Mouse (Mus musculus): ENCODE results near the gene Pik3c2b. TPM values are rescaled to one million over a fixed set of nuclear protein-coding genes. Genes with fewer than 3 reads are reported as not detected.

Gene Pik3c2b
- polyA plus RNA-seq, 1 experiment from 2014 or later: 9.1 TPM

- Histone ChIP-seq H3K9me3 (ENCODE audit: control insufficient read depth, low read length) (no peaks in the 10 kb centered on the region), H3K27ac (ENCODE audit: low read depth, low read length) (no peak overlapping the region), H3K9ac (ENCODE audit: low read depth, low read length) (no peak overlapping the region), H3K36me3 (ENCODE audit: control insufficient read depth, insufficient read depth, low read length) (peaks cover 5% of the 10 kb centered on the region; the same call in 1 of the 2 replicates), H3K27me3 (ENCODE audit: control insufficient read depth, insufficient read depth, low read length) (no peaks in the 10 kb centered on the region), H3K4me3 (ENCODE audit: low read length) (no peak overlapping the region), H3K4me2 (replicated peaks; ENCODE audit: low read depth, low read length) (no peak overlapping the region), H3K4me1 (ENCODE audit: control insufficient read depth, insufficient read depth, low read length) (no peaks in the 10 kb centered on the region)
- peak; percentile 50; the same call in 1 of the 2 replicates for ATAC-seq (ENCODE audit: low FRiP score, low TSS enrichment)
- WGBS: 72% methylated on average over 6 of the region's 6 CpGs
These were observed 45.2 kb downstream of the Pik3c2b start for GRCm38 (mm10) chr1:133090641-133091040.

DNA sequence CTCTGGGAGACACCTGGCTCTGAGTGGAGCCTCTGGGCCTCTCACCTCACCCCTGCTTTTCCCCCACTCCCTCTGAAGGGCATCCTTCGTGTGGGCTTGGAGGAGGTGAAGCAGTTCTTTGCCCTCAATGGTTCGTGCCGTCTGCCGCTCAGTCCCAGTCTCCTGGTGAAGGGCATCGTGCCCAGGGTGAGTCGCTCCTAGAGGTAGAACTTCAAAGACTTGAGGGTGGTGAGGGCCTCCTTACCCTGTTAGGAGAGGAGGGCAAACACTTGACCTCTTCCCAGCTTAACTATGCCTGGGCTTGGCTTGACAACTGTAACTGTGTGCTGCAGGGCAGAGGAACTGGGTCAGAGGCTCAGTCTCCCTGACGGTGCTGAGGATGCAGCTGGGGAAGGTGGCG lies 46.0 kb downstream of the Pik3c2b start:
- H3K27me3 ChIP-seq (ENCODE audit: control insufficient read depth, insufficient read depth, low read length): no peaks in the 10 kb centered on the region
- no peak for ATAC-seq (ENCODE audit: low FRiP score, low TSS enrichment)
- H3K36me3 ChIP-seq (ENCODE audit: control insufficient read depth, insufficient read depth, low read length): peaks cover 5% of the 10 kb centered on the region; the same call in 1 of the 2 replicates
- H3K9me3 ChIP-seq (ENCODE audit: control insufficient read depth, low read length): no peaks in the 10 kb centered on the region
- WGBS: 77% methylated on average over 8 of the region's 8 CpGs
- H3K9ac ChIP-seq (ENCODE audit: low read depth, low read length): no peak overlapping the region
- H3K4me2 ChIP-seq (replicated peaks; ENCODE audit: low read depth, low read length): no peak overlapping the region
- no peak overlapping the region for H3K4me3 ChIP-seq (ENCODE audit: low read length)
- H3K27ac ChIP-seq (ENCODE audit: low read depth, low read length): no peak overlapping the region
- H3K4me1 ChIP-seq (ENCODE audit: control insufficient read depth, insufficient read depth, low read length): no peaks in the 10 kb centered on the region

- no peak for ATAC-seq (ENCODE audit: low FRiP score, low TSS enrichment)
- Histone ChIP-seq H3K4me1 (ENCODE audit: control insufficient read depth, insufficient read depth, low read length) (no peaks in the 10 kb centered on the region), H3K4me2 (replicated peaks; ENCODE audit: low read depth, low read length) (no peak overlapping the region), H3K9ac (ENCODE audit: low read depth, low read length) (no peak overlapping the region), H3K4me3 (ENCODE audit: low read length) (no peak overlapping the region), H3K27me3 (ENCODE audit: control insufficient read depth, insufficient read depth, low read length) (no peaks in the 10 kb centered on the region), H3K36me3 (ENCODE audit: control insufficient read depth, insufficient read depth, low read length) (peaks cover 7% of the 10 kb centered on the region; the same call in 1 of the 2 replicates), H3K9me3 (ENCODE audit: control insufficient read depth, low read length) (no peaks in the 10 kb centered on the region), H3K27ac (ENCODE audit: low read depth, low read length) (no peak overlapping the region)
- 86% methylated on average over 7 of the region's 7 CpGs for WGBS
These were observed 48.3 kb downstream of the Pik3c2b start for GRCm38 (mm10) chr1:133093719-133094118.

- no peaks in the 10 kb centered on the region for H3K27me3 ChIP-seq (ENCODE audit: control insufficient read depth, insufficient read depth, low read length)
- no peaks in the 10 kb centered on the region for H3K9me3 ChIP-seq (ENCODE audit: control insufficient read depth, low read length)
- no peak overlapping the region for H3K4me2 ChIP-seq (replicated peaks; ENCODE audit: low read depth, low read length)
- H3K9ac ChIP-seq (ENCODE audit: low read depth, low read length): no peak overlapping the region
- H3K4me1 ChIP-seq (ENCODE audit: control insufficient read depth, insufficient read depth, low read length): no peaks in the 10 kb centered on the region
- H3K27ac ChIP-seq (ENCODE audit: low read depth, low read length): no peak overlapping the region
- ATAC-seq (ENCODE audit: low FRiP score, low TSS enrichment): peak; percentile 75; the same call in 1 of the 2 replicates
- 42% methylated on average over 17 of the region's 17 CpGs for WGBS
- peaks cover 8% of the 10 kb centered on the region; the same call in 1 of the 2 replicates for H3K36me3 ChIP-seq (ENCODE audit: control insufficient read depth, insufficient read depth, low read length)
- H3K4me3 ChIP-seq (ENCODE audit: low read length): no peak overlapping the region
These were observed 55.7 kb downstream of the Pik3c2b start for GRCm38 (mm10) chr1:133100980-133101798.

DNA sequence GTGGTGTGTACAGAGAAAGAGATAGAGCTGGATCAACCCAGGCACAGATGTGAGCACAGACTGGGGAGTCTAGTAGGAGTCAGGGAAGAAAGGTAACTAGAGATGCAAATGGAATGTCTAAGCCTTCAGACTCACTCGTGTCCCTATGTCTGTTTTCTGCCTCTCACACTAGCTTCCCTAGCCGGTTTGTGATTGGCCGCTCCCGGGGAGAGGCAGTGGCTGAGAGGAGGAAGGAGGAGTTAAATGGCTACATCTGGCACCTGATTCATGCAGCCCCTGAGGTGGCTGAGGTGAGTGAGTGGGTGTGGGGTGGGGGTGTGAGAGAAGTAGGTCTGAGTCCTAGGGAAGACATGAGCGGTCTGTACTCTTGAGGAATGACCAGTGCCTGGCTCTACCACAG lies 56.6 kb downstream of the Pik3c2b start:
- Histone ChIP-seq H3K9me3 (ENCODE audit: control insufficient read depth, low read length) (no peaks in the 10 kb centered on the region), H3K9ac (ENCODE audit: low read depth, low read length) (no peak overlapping the region), H3K4me2 (replicated peaks; ENCODE audit: low read depth, low read length) (no peak overlapping the region), H3K36me3 (ENCODE audit: control insufficient read depth, insufficient read depth, low read length) (peaks cover 8% of the 10 kb centered on the region; the same call in 1 of the 2 replicates), H3K27me3 (ENCODE audit: control insufficient read depth, insufficient read depth, low read length) (no peaks in the 10 kb centered on the region), H3K4me3 (ENCODE audit: low read length) (no peak overlapping the region), H3K27ac (ENCODE audit: low read depth, low read length) (no peak overlapping the region), H3K4me1 (ENCODE audit: control insufficient read depth, insufficient read depth, low read length) (no peaks in the 10 kb centered on the region)
- 89% methylated on average over 5 of the region's 5 CpGs for WGBS
- no peak for ATAC-seq (ENCODE audit: low FRiP score, low TSS enrichment)

DNA sequence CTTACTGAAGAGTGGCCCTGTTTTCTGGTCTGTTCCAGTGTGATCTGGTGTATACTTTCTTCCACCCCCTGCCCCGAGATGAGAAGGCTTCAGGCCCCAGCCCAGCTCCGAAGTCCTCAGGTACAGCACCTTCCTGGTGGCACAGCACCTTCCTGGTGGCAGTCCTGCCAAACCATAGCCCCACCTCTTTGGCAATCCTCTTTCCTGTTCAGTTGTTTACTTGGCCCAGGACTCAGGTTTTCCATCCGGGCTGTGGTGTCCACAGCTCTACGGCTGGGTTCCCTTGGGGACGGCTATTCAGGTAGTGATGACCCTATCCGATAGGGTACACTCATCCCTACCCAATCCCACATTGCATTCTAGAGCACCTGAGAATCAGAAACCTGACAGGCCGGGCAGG lies 57.8 kb downstream of the Pik3c2b start:
- 93% methylated on average over 7 of the region's 7 CpGs for WGBS
- no peaks in the 10 kb centered on the region for H3K9me3 ChIP-seq (ENCODE audit: control insufficient read depth, low read length)
- ATAC-seq (ENCODE audit: low FRiP score, low TSS enrichment): no peak
- H3K27me3 ChIP-seq (ENCODE audit: control insufficient read depth, insufficient read depth, low read length): no peaks in the 10 kb centered on the region
- H3K4me1 ChIP-seq (ENCODE audit: control insufficient read depth, insufficient read depth, low read length): no peaks in the 10 kb centered on the region
- peaks cover 8% of the 10 kb centered on the region; the same call in 1 of the 2 replicates for H3K36me3 ChIP-seq (ENCODE audit: control insufficient read depth, insufficient read depth, low read length)
- no peak overlapping the region for H3K4me2 ChIP-seq (replicated peaks; ENCODE audit: low read depth, low read length)
- H3K27ac ChIP-seq (ENCODE audit: low read depth, low read length): no peak overlapping the region
- H3K4me3 ChIP-seq (ENCODE audit: low read length): no peak overlapping the region
- H3K9ac ChIP-seq (ENCODE audit: low read depth, low read length): no peak overlapping the region

DNA sequence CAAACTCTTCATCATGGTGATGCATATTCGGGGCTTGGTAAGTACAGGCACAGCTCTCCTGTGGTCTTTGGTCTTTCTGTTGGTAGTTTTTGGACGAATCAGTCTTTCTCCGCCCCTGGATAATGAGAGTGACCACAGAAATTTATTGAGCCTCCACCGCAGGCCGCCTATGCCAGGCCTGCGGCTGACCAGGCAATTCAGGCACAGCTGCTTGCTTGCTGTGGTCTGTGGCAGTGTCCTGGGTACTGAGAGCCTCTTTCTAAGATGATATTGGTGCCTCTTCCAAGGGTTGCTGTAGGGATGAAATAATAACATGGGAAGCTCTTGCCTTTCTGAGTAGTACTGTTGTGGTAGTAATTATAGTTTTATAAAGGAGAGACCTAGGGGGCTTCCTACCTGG lies 58.4 kb downstream of the Pik3c2b start:
- Histone ChIP-seq H3K36me3 (ENCODE audit: control insufficient read depth, insufficient read depth, low read length) (peaks cover 6% of the 10 kb centered on the region; the same call in 1 of the 2 replicates), H3K9me3 (ENCODE audit: control insufficient read depth, low read length) (no peaks in the 10 kb centered on the region), H3K9ac (ENCODE audit: low read depth, low read length) (no peak overlapping the region), H3K4me2 (replicated peaks; ENCODE audit: low read depth, low read length) (no peak overlapping the region), H3K4me3 (ENCODE audit: low read length) (no peak overlapping the region), H3K27me3 (ENCODE audit: control insufficient read depth, insufficient read depth, low read length) (no peaks in the 10 kb centered on the region), H3K27ac (ENCODE audit: low read depth, low read length) (no peak overlapping the region), H3K4me1 (ENCODE audit: control insufficient read depth, insufficient read depth, low read length) (no peaks in the 10 kb centered on the region)
- WGBS: 93% methylated on average over 6 of the region's 6 CpGs
- ATAC-seq (ENCODE audit: low FRiP score, low TSS enrichment): no peak

DNA sequence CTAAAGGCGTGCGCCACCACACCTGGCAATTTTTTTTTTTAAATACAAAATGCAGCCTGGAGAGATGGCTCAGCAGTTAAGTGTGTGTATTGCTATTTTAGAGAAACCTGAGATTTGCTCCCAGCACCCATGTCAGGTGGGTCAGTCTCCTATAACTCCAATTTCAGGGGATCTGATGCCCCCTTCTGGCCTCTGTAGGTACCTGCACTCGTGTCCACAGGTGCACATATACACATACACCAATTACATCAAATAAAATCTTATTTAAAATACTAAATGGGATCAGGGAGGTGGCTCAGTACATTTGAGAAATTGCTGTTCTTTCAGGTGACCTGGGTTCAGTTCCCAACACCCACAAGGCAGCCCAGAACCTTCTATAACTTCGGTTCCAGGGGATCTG lies 70.6 kb downstream of the Pik3c2b start:
- Histone ChIP-seq H3K4me1 (ENCODE audit: control insufficient read depth, insufficient read depth, low read length) (no peaks in the 10 kb centered on the region), H3K9ac (ENCODE audit: low read depth, low read length) (no peak overlapping the region), H3K4me2 (replicated peaks; ENCODE audit: low read depth, low read length) (no peak overlapping the region), H3K4me3 (ENCODE audit: low read length) (no peak overlapping the region), H3K9me3 (ENCODE audit: control insufficient read depth, low read length) (no peaks in the 10 kb centered on the region), H3K27ac (ENCODE audit: low read depth, low read length) (no peak overlapping the region), H3K27me3 (ENCODE audit: control insufficient read depth, insufficient read depth, low read length) (no peaks in the 10 kb centered on the region), H3K36me3 (ENCODE audit: control insufficient read depth, insufficient read depth, low read length) (no peaks in the 10 kb centered on the region)
- 89% methylated on average over 4 of the region's 4 CpGs for WGBS
- ATAC-seq (ENCODE audit: low FRiP score, low TSS enrichment): no peak

DNA sequence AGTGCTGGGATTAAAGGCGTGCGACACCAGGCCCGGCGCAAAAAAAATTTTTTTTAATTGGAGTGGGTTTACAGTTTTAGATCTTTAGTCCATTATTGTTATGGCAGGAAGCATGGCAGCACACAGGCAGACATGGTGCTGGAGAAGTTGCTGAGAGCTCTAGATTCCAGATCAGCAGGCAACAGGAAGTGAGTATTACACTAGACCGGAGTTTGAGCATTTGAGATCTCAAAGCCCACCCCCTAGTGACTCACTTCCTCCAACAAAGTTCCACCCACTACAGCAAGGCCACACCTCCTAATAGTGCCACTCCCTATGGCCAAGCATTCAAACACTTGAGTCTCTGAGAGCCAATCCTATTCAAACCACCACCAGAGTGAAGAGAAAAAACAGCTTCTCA lies 72.7 kb downstream of the Pik3c2b start:
- H3K36me3 ChIP-seq (ENCODE audit: control insufficient read depth, insufficient read depth, low read length): no peaks in the 10 kb centered on the region
- H3K4me1 ChIP-seq (ENCODE audit: control insufficient read depth, insufficient read depth, low read length): no peaks in the 10 kb centered on the region
- no peak for ATAC-seq (ENCODE audit: low FRiP score, low TSS enrichment)
- 95% methylated on average over 5 of the region's 5 CpGs for WGBS
- no peaks in the 10 kb centered on the region for H3K9me3 ChIP-seq (ENCODE audit: control insufficient read depth, low read length)
- H3K4me2 ChIP-seq (replicated peaks; ENCODE audit: low read depth, low read length): no peak overlapping the region
- no peaks in the 10 kb centered on the region for H3K27me3 ChIP-seq (ENCODE audit: control insufficient read depth, insufficient read depth, low read length)
- no peak overlapping the region for H3K4me3 ChIP-seq (ENCODE audit: low read length)
- no peak overlapping the region for H3K27ac ChIP-seq (ENCODE audit: low read depth, low read length)
- no peak overlapping the region for H3K9ac ChIP-seq (ENCODE audit: low read depth, low read length)

Data from kidney, embryonic 14.5 days (tissue).